Mouse (Mus musculus) ES-E14 (cell line): ENCODE data around the gene Lpar6. TPM values are rescaled to one million over a fixed set of nuclear protein-coding genes. Genes with fewer than 3 reads are reported as not detected.

Experiments used
- DNase-seq: peaks from one replicate; pipeline ENCODE4 v3.0.0-alpha.2; 2013; ENCODE audit warnings: low read depth, low spot score
- H3K27ac ChIP-seq: 2 replicates; pipeline ENCODE4 v1.5.1; 2012; ENCODE audit warnings: low read depth, mild to moderate bottlenecking, low read length, moderate library complexity, mixed read lengths; ENCODE audit not compliant: poor library complexity, insufficient read depth, severe bottlenecking
- H3K36me3 ChIP-seq: 2 replicates; pipeline ENCODE4 v1.6.1; 2012; ENCODE audit warnings: mild to moderate bottlenecking, low read length, moderate library complexity, mixed read lengths; ENCODE audit not compliant: control insufficient read depth, poor library complexity, insufficient read depth, severe bottlenecking
- H3K4me1 ChIP-seq, 2 experiments: fragments of 150-350 bp in 1 of 2; sonication (generic) in 1 of 2; 2 replicates each; pipeline ENCODE4 v1.6.1; 2012; ENCODE audit warnings: low read length in 2 of 2, mild to moderate bottlenecking in 1 of 2, mixed read lengths in 1 of 2; ENCODE audit not compliant: control insufficient read depth in 2 of 2, insufficient read depth in 2 of 2, poor library complexity in 1 of 2
- H3K4me3 ChIP-seq, 2 experiments: fragments of 150-350 bp in 1 of 2; sonication (generic) in 1 of 2; 2 replicates each; pipeline ENCODE4 v1.5.1; 2012; ENCODE audit warnings: low read length in 2 of 2, low read depth in 1 of 2, mild to moderate bottlenecking in 1 of 2, mixed read lengths in 1 of 2; ENCODE audit not compliant: insufficient read depth in 1 of 2, poor library complexity in 1 of 2, severe bottlenecking in 1 of 2
- H3K9ac ChIP-seq: 2 replicates; pipeline ENCODE4 v1.6.1; 2012; ENCODE audit warnings: low read depth, mild to moderate bottlenecking, low read length, mixed read lengths; ENCODE audit not compliant: poor library complexity, insufficient read depth, severe bottlenecking
- H3K9me3 ChIP-seq: fragments of 150-350 bp; sonication (generic); 2 replicates; pipeline ENCODE4 v1.6.1; 2012; ENCODE audit warnings: low read depth, mild to moderate bottlenecking, low read length; ENCODE audit not compliant: control insufficient read depth, insufficient read depth
- CHD2 ChIP-seq: IDR thresholded peaks from 2 replicates; pipeline ENCODE4 v1.6.1; 2014; ENCODE audit warnings: mild to moderate bottlenecking, low read depth, low read length, inconsistent platforms
- HCFC1 ChIP-seq: IDR thresholded peaks from 2 replicates; pipeline ENCODE4 v1.6.1; 2012; ENCODE audit warnings: low read length, inconsistent platforms, borderline replicate concordance; ENCODE audit not compliant: insufficient read depth
- MAFK ChIP-seq: IDR thresholded peaks from 2 replicates; pipeline ENCODE4 v1.6.1; 2014; ENCODE audit warnings: mild to moderate bottlenecking, low read depth, low read length, inconsistent platforms; ENCODE audit not compliant: insufficient read depth
- ZC3H11A ChIP-seq: IDR thresholded peaks from 2 replicates; pipeline ENCODE4 v1.6.1; 2012; ENCODE audit warnings: low read depth, mild to moderate bottlenecking, inconsistent platforms, low read length, borderline replicate concordance
- ZNF384 ChIP-seq: IDR thresholded peaks from 2 replicates; pipeline ENCODE4 v1.6.1; 2012; ENCODE audit warnings: low read depth, low read length, inconsistent platforms
- in situ Hi-C, 2 experiments: fragments of 600-800 bp; cut with MboI; formaldehyde crosslinking; loops; one replicate each; pipeline ENCODE4 v1.15.1; 2025; ENCODE audit warnings: low sequenced_read_pairs in 2 of 2, inconsistent platforms in 1 of 2; ENCODE audit not compliant: unreplicated experiment in 2 of 2
- total RNA-seq: library from RNA; depleted of rRNA; stranded (reverse); fragments of 300-350 nt; gene quantifications from 2 replicates; pipeline ENCODE4 v1.2.3, GENCODE M21; 2012

The Lpar6 gene
- total RNA-seq, 1 experiment: 6.2 TPM

- TF ChIP-seq ZC3H11A (no peak), MAFK (no peak)
- peaks cover 0 to 6% of the 10 kb centered on the region in 2 experiments; a peak in 3 of 4 replicates for H3K4me1 ChIP-seq
- H3K9ac ChIP-seq: no peak overlapping the region
- H3K27ac ChIP-seq: no peak overlapping the region
- H3K4me3 ChIP-seq: no peak overlapping the region
- no peaks in the 10 kb centered on the region for H3K36me3 ChIP-seq
- in situ Hi-C loops: no loop called here
- DNase-seq: no peak
- no peaks in the 10 kb centered on the region for H3K9me3 ChIP-seq
Observed at GRCm38 (mm10) chr14:73255426-73255970, 17.8 kb downstream of the Lpar6 start.

GRCm38 (mm10) chr14:73257348-73257747 is 19.7 kb downstream of the Lpar6 start:
- in situ Hi-C loops: no loop called here
- no peak for TF ChIP-seq ZNF384
- H3K36me3 ChIP-seq: no peaks in the 10 kb centered on the region

DNA sequence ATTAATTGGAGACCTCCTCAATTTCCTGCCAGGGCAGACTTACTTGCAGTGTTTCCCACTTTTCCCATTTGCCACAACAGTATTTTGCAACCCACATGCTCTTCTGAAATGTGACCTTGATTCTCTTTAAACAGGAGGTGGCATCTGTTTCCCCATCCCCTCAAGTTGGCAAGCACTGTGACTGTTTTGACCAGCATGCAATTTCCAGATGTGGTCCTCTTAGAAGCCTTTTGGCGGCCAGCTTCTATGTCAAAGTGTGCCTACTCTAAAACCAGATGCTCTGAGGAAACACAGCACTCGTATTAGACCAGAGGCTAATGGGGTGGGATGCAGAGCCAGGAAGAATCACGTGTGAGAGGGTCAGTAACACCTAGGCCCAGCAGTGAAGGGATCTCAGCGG is 20.5 kb downstream of the Lpar6 start:
- in situ Hi-C loops: no loop called here
- Histone ChIP-seq H3K36me3 (no peaks in the 10 kb centered on the region), H3K4me1 (peaks cover 0 to 5% of the 10 kb centered on the region in 2 experiments; a peak in 2 of 4 replicates), H3K4me3 (no peak overlapping the region), H3K9me3 (no peaks in the 10 kb centered on the region), H3K9ac (no peak overlapping the region), H3K27ac (no peak overlapping the region)
- no peak for TF ChIP-seq HCFC1
- TF ChIP-seq ZNF384: no peak
- TF ChIP-seq ZC3H11A: no peak
- TF ChIP-seq MAFK: no peak
- TF ChIP-seq CHD2: no peak
- DNase-seq: no peak

More at GRCm38 (mm10) chr14:73257348-73257747, 19.7 kb downstream of the Lpar6 start:
- H3K9ac ChIP-seq: no peak overlapping the region
- H3K27ac ChIP-seq: no peak overlapping the region
- no peak overlapping the region for H3K4me3 ChIP-seq
- no peak for DNase-seq
- no peaks in the 10 kb centered on the region for H3K9me3 ChIP-seq
- H3K4me1 ChIP-seq: peaks cover 0 to 5% of the 10 kb centered on the region in 2 experiments; a peak in 3 of 4 replicates

DNA sequence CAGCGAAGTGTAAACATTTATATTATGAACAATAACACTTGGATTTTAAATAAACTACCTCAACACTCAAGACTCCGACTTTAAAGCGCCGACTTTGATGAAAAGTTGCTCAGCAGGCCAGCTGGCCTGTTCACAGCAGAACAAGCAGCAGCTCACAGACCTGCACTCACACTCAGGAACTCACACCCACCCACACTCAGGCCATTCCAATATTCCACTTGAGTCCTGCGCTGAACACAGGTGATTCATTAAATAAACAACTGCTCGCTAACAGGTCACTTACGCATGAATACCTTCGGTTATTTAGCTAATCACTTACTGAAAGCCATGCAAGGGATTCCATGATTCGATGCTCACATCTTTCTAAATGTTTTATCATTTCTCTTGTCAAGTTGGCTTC is 24.5 kb downstream of the Lpar6 start:
- no peak for TF ChIP-seq CHD2
- no peak for TF ChIP-seq HCFC1
- TF ChIP-seq ZNF384: no peak
- no peak for TF ChIP-seq MAFK
- no peak for TF ChIP-seq ZC3H11A
- in situ Hi-C loops: loop anchor here in 1 of 2 experiments (10.0 kb wide), 1 partner anchor 157 kb away; no protein-coding TSS in a partner anchor
- no peak overlapping the region for H3K4me3 ChIP-seq
- no peak overlapping the region for H3K27ac ChIP-seq
- H3K9ac ChIP-seq: no peak overlapping the region
- no peaks in the 10 kb centered on the region for H3K4me1 ChIP-seq
- no peaks in the 10 kb centered on the region for H3K9me3 ChIP-seq
- DNase-seq: no peak
- H3K36me3 ChIP-seq: no peaks in the 10 kb centered on the region

DNA sequence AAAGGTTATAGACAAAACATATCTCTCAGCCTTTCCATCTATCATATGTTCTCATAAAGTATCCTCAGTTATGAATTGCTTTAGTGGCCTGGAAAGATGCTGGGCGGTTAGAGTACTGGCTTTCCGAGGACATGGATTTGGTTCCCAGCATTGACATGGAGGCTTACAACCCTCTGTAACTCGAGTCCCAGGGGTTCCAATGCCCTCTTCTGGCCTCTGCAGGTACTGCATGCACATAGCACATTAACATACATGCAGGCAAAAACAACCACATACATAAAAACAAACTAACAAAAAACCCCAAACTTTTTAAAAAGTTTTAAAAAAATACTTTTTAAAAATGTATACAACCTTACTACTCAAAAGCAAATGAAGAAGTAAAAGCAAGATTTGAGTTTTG is 28.5 kb downstream of the Lpar6 start:
- no peak overlapping the region for H3K27ac ChIP-seq
- no peak overlapping the region for H3K9ac ChIP-seq
- no peak overlapping the region for H3K4me3 ChIP-seq
- DNase-seq: peak; percentile 44
- TF ChIP-seq ZC3H11A (peak; percentile 69), MAFK (no peak), HCFC1 (no peak), ZNF384 (peak; percentile 47; the same call in 1 of the 2 replicates), CHD2 (no peak)
- H3K9me3 ChIP-seq: no peaks in the 10 kb centered on the region
- no peaks in the 10 kb centered on the region for H3K36me3 ChIP-seq
- H3K4me1 ChIP-seq: no peaks in the 10 kb centered on the region
- in situ Hi-C loops: loop anchor here in 1 of 2 experiments (10.0 kb wide), 1 partner anchor 161 kb away; no protein-coding TSS in a partner anchor
